Mouse (Mus musculus) midbrain, embryonic 15.5 days (tissue): ENCODE results near the gene Gbp2b. TPM values are rescaled to one million over a fixed set of nuclear protein-coding genes. Genes with fewer than 3 reads are reported as not detected.

Source experiments
- ATAC-seq: fragments of 200-750 bp; cut with Nextera tagmentation; replicated peaks from 2 replicates; pipeline ENCODE4 v1.8.0; 2017; ENCODE audit warnings: moderate TSS enrichment
- H3K27ac ChIP-seq: fragments of 300-500 bp; sonication (generic); 2 replicates; pipeline ENCODE4 v1.5.1; 2015; ENCODE audit warnings: mild to moderate bottlenecking, inconsistent platforms
- H3K27me3 ChIP-seq: fragments of 300-500 bp; sonication (generic); replicated peaks from 2 replicates; pipeline ENCODE4 v1.6.1; 2015; ENCODE audit warnings: inconsistent platforms
- H3K36me3 ChIP-seq: fragments of 300-500 bp; sonication (generic); replicated peaks from 2 replicates; pipeline ENCODE4 v1.6.1; 2015; ENCODE audit warnings: inconsistent platforms
- H3K4me1 ChIP-seq: fragments of 300-500 bp; sonication (generic); 2 replicates; pipeline ENCODE4 v1.6.1; 2015; ENCODE audit warnings: inconsistent platforms
- H3K4me2 ChIP-seq: fragments of 300-500 bp; sonication (generic); 2 replicates; pipeline ENCODE4 v1.6.1; 2015; ENCODE audit warnings: inconsistent platforms, mild to moderate bottlenecking, moderate library complexity
- H3K4me3 ChIP-seq: fragments of 300-500 bp; sonication (generic); 2 replicates; pipeline ENCODE4 v1.5.1; 2015; ENCODE audit warnings: mild to moderate bottlenecking, inconsistent platforms
- H3K9ac ChIP-seq: fragments of 300-500 bp; sonication (generic); 2 replicates; pipeline ENCODE4 v1.6.1; 2015; ENCODE audit warnings: mild to moderate bottlenecking, inconsistent platforms
- H3K9me3 ChIP-seq: fragments of 300-500 bp; sonication (generic); 2 replicates; pipeline ENCODE4 v1.6.1; 2016; ENCODE audit warnings: inconsistent platforms
- WGBS: fragments of 180-500 bp; shearing (Covaris S2); methylation state at CpG from one replicate; pipeline ENCODE4 v1.1.7; 2015; ENCODE audit warnings: mixed read lengths; 5-methylcytosine and 5-hydroxymethylcytosine counted together
- polyA plus RNA-seq: library from polyadenylated mRNA; unstranded; fragments of >200 nt; fragmentation: Nextera tagmentation; extraction: Ambion mirVana; gene quantifications from 2 replicates; pipeline ENCODE4 v1.2.1, GENCODE M21; 2015

Gbp2b gene
- polyA plus RNA-seq, 1 experiment from 2014 or later = not detected

DNA sequence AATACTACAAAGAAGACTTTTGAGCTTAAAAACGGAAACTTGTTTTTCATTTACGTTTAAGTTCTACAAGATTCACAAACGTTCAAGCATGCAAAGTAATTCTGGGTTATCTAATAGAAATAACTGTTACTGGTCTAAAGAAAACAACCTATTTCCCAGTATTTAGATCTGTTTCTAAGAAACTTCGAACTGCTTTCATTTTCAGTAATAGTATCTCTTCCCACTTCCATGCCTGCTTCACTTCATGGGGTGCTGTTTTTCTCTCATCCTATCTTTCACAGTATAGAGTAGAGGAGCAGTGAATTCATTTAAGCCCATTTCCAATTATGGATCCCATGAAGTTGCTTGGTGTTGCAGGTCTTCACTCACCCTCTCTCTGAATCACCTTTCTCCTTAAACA lies 16.3 kb upstream of the Gbp2b start:
- no peak overlapping the region for H3K4me3 ChIP-seq
- ATAC-seq = no peak
- no peaks in the 10 kb centered on the region for H3K27me3 ChIP-seq
- no peaks in the 10 kb centered on the region for H3K36me3 ChIP-seq
- H3K4me1 ChIP-seq = no peaks in the 10 kb centered on the region
- H3K9ac ChIP-seq = no peak overlapping the region
- no peak overlapping the region for H3K4me2 ChIP-seq
- H3K9me3 ChIP-seq = no peaks in the 10 kb centered on the region
- WGBS = 89% methylated on average over 4 of the region's 4 CpGs
- H3K27ac ChIP-seq = no peak overlapping the region

- Histone ChIP-seq H3K4me1 (no peaks in the 10 kb centered on the region), H3K36me3 (no peaks in the 10 kb centered on the region), H3K27me3 (no peaks in the 10 kb centered on the region), H3K4me3 (no peak overlapping the region), H3K4me2 (no peak overlapping the region), H3K27ac (no peak overlapping the region), H3K9me3 (no peaks in the 10 kb centered on the region), H3K9ac (no peak overlapping the region)
- WGBS = 93% methylated on average over 4 of the region's 4 CpGs
- no peak for ATAC-seq
Measured at GRCm38 (mm10) chr3:142583067-142583466, 11.6 kb upstream of the Gbp2b start.

GRCm38 (mm10) chr3:142587386-142587785 lies 7.3 kb upstream of the Gbp2b start:
- H3K9me3 ChIP-seq = no peaks in the 10 kb centered on the region
- H3K36me3 ChIP-seq = no peaks in the 10 kb centered on the region
- no peaks in the 10 kb centered on the region for H3K27me3 ChIP-seq
- ATAC-seq = no peak
- H3K4me3 ChIP-seq = no peak overlapping the region
- H3K9ac ChIP-seq = no peak overlapping the region
- no peak overlapping the region for H3K27ac ChIP-seq
- H3K4me2 ChIP-seq = no peak overlapping the region
- H3K4me1 ChIP-seq = no peaks in the 10 kb centered on the region

GRCm38 (mm10) chr3:142588888-142589287 lies 5.8 kb upstream of the Gbp2b start:
- Histone ChIP-seq H3K9me3 (no peaks in the 10 kb centered on the region), H3K4me2 (no peak overlapping the region), H3K4me3 (no peak overlapping the region), H3K4me1 (no peaks in the 10 kb centered on the region), H3K36me3 (no peaks in the 10 kb centered on the region), H3K27ac (no peak overlapping the region), H3K27me3 (no peaks in the 10 kb centered on the region), H3K9ac (no peak overlapping the region)
- WGBS = 78% methylated on average over 2 of the region's 2 CpGs
- ATAC-seq = no peak

GRCm38 (mm10) chr3:142590431-142591067 lies 4.1 kb upstream of the Gbp2b start:
- ATAC-seq = no peak
- 83% methylated on average over 4 of the region's 4 CpGs for WGBS

GRCm38 (mm10) chr3:142597923-142598322 lies 3.3 kb downstream of the Gbp2b start:
- no peaks in the 10 kb centered on the region for H3K36me3 ChIP-seq
- 84% methylated on average over 3 of the region's 3 CpGs for WGBS
- no peak overlapping the region for H3K27ac ChIP-seq
- no peak overlapping the region for H3K4me3 ChIP-seq
- no peaks in the 10 kb centered on the region for H3K4me1 ChIP-seq
- H3K9me3 ChIP-seq = no peaks in the 10 kb centered on the region
- H3K4me2 ChIP-seq = no peak overlapping the region
- ATAC-seq = no peak
- H3K9ac ChIP-seq = no peak overlapping the region
- no peaks in the 10 kb centered on the region for H3K27me3 ChIP-seq

More at GRCm38 (mm10) chr3:142590431-142591067, 4.1 kb upstream of the Gbp2b start:
- H3K36me3 ChIP-seq = no peaks in the 10 kb centered on the region
- no peak overlapping the region for H3K4me3 ChIP-seq
- H3K4me1 ChIP-seq = no peaks in the 10 kb centered on the region
- no peaks in the 10 kb centered on the region for H3K9me3 ChIP-seq
- no peaks in the 10 kb centered on the region for H3K27me3 ChIP-seq
- no peak overlapping the region for H3K27ac ChIP-seq
- H3K9ac ChIP-seq = no peak overlapping the region
- no peak overlapping the region for H3K4me2 ChIP-seq

GRCm38 (mm10) chr3:142601675-142602074 lies 7.0 kb downstream of the Gbp2b start:
- H3K4me1 ChIP-seq = no peaks in the 10 kb centered on the region
- no peak for ATAC-seq
- no peak overlapping the region for H3K4me3 ChIP-seq
- no peaks in the 10 kb centered on the region for H3K9me3 ChIP-seq
- no peaks in the 10 kb centered on the region for H3K36me3 ChIP-seq
- H3K27me3 ChIP-seq = no peaks in the 10 kb centered on the region
- H3K27ac ChIP-seq = no peak overlapping the region
- H3K4me2 ChIP-seq = no peak overlapping the region
- H3K9ac ChIP-seq = no peak overlapping the region

GRCm38 (mm10) chr3:142618658-142619057 lies 24.0 kb downstream of the Gbp2b start:
- Histone ChIP-seq H3K36me3 (no peaks in the 10 kb centered on the region), H3K4me1 (no peaks in the 10 kb centered on the region), H3K4me3 (no peak overlapping the region), H3K27me3 (no peaks in the 10 kb centered on the region), H3K9ac (no peak overlapping the region), H3K9me3 (no peaks in the 10 kb centered on the region), H3K27ac (no peak overlapping the region), H3K4me2 (no peak overlapping the region)
- ATAC-seq = no peak
- WGBS = 80% methylated on average over 3 of the region's 3 CpGs

DNA sequence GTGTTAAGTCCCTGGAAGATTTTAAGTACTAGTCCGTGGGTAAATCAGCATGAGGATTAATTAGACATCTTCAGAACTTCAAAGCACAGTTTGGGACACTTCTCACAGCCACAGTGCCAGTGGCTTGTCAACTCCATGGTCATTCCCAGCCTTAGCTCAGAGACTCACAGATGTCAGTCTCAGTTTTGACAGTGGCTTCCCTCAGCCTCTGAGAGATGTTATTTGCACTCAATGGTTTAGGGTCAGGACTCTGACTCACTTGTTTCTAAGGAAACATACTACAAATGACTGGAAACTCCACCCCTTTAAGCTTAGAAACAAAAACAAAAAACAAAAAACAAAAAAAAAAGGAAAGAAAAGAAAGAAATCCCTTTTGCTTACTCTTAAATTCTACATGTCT lies 25.0 kb downstream of the Gbp2b start:
- no peaks in the 10 kb centered on the region for H3K36me3 ChIP-seq
- no peak overlapping the region for H3K27ac ChIP-seq
- H3K4me1 ChIP-seq = no peaks in the 10 kb centered on the region
- no peak for ATAC-seq
- H3K27me3 ChIP-seq = no peaks in the 10 kb centered on the region
- H3K9ac ChIP-seq = no peak overlapping the region
- WGBS = 14% methylated on average over 1 of the region's 1 CpGs
- no peak overlapping the region for H3K4me3 ChIP-seq
- no peaks in the 10 kb centered on the region for H3K9me3 ChIP-seq
- no peak overlapping the region for H3K4me2 ChIP-seq

GRCm38 (mm10) chr3:142620111-142620955 lies 25.7 kb downstream of the Gbp2b start, which contains the start of gene Gbp2:
Gbp2 (plus strand) TSS chr3:142620602.
- WGBS = 74% methylated on average over 4 of the region's 4 CpGs
- Histone ChIP-seq H3K4me1 (no peaks in the 10 kb centered on the region), H3K4me3 (no peak within 1 kb of the TSS), H3K9ac (no peak within 1 kb of the TSS), H3K4me2 (no peak within 1 kb of the TSS), H3K27me3 (no peaks in the 10 kb centered on the region), H3K27ac (no peak within 1 kb of the TSS), H3K36me3 (no peaks in the 10 kb centered on the region), H3K9me3 (no peaks in the 10 kb centered on the region)
- no peak for ATAC-seq

- no peaks in the 10 kb centered on the region for H3K9me3 ChIP-seq
- no peak for ATAC-seq
- H3K27ac ChIP-seq = no peak overlapping the region
- no peaks in the 10 kb centered on the region for H3K4me1 ChIP-seq
- no peak overlapping the region for H3K4me2 ChIP-seq
- H3K27me3 ChIP-seq = no peaks in the 10 kb centered on the region
- WGBS = 59% methylated on average over 3 of the region's 3 CpGs
- H3K36me3 ChIP-seq = no peaks in the 10 kb centered on the region
- H3K9ac ChIP-seq = no peak overlapping the region
- H3K4me3 ChIP-seq = no peak overlapping the region
Measured at GRCm38 (mm10) chr3:142620956-142621562, 26.4 kb downstream of the Gbp2b start.

- Histone ChIP-seq H3K4me1 (no peaks in the 10 kb centered on the region), H3K9me3 (no peaks in the 10 kb centered on the region), H3K27ac (no peak overlapping the region), H3K27me3 (no peaks in the 10 kb centered on the region), H3K9ac (no peak overlapping the region), H3K4me2 (no peak overlapping the region), H3K4me3 (no peak overlapping the region), H3K36me3 (no peaks in the 10 kb centered on the region)
- ATAC-seq = no peak
- 93% methylated on average over 8 of the region's 8 CpGs for WGBS
Measured at GRCm38 (mm10) chr3:142630385-142630784, 35.7 kb downstream of the Gbp2b start.
